Mouse (Mus musculus) heart, embryonic 14.5 days (tissue): ENCODE measurements around the gene Snx29. TPM values are rescaled to one million over a fixed set of nuclear protein-coding genes. Genes with fewer than 3 reads are reported as not detected.

Experiments used
- ATAC-seq: fragments of 200-750 bp; cut with Nextera tagmentation; 2 replicates; pipeline ENCODE4 v1.8.0; 2017; ENCODE audit warnings: low read depth, moderate TSS enrichment; ENCODE audit not compliant: insufficient number of reproducible peaks, insufficient read depth, low FRiP score
- H3K27ac ChIP-seq, 2 experiments: fragments of 200-500 bp in 1 of 2; fragments of 300-500 bp in 1 of 2; sonication (generic) in 1 of 2; replicated peaks in 1 of 2; 2 replicates each; pipeline ENCODE4 v1.5.1; 2012 to 2014; ENCODE audit warnings: low read depth in 2 of 2, low read length in 2 of 2, control low read depth in 1 of 2, mild to moderate bottlenecking in 1 of 2, mixed read lengths in 1 of 2; ENCODE audit not compliant: control insufficient read depth in 1 of 2, insufficient read depth in 1 of 2
- H3K27me3 ChIP-seq: fragments of 300-500 bp; sonication (generic); 2 replicates; pipeline ENCODE4 v1.6.1; 2014; ENCODE audit warnings: mild to moderate bottlenecking, low read length, control low read depth; ENCODE audit not compliant: control insufficient read depth, insufficient read depth
- H3K36me3 ChIP-seq: fragments of 300-500 bp; sonication (generic); 2 replicates; pipeline ENCODE4 v1.6.1; 2014; ENCODE audit warnings: mild to moderate bottlenecking, control low read depth, low read length, mixed read lengths; ENCODE audit not compliant: control insufficient read depth, insufficient read depth
- H3K4me1 ChIP-seq, 2 experiments: fragments of 200-500 bp in 1 of 2; fragments of 300-500 bp in 1 of 2; sonication (generic) in 1 of 2; 2 replicates each; pipeline ENCODE4 v1.6.1; 2012 to 2014; ENCODE audit warnings: low read length in 2 of 2, control low read depth in 1 of 2, mixed read lengths in 1 of 2; ENCODE audit not compliant: control insufficient read depth in 2 of 2, insufficient read depth in 2 of 2
- H3K4me2 ChIP-seq: fragments of 300-500 bp; sonication (generic); 2 replicates; pipeline ENCODE4 v1.6.1; 2014; ENCODE audit warnings: mild to moderate bottlenecking, low read length
- H3K4me3 ChIP-seq, 2 experiments: fragments of 200-500 bp in 1 of 2; fragments of 300-500 bp in 1 of 2; sonication (generic) in 1 of 2; 2 replicates each; pipeline ENCODE4 v1.5.1; 2012 to 2014; ENCODE audit warnings: low read length in 2 of 2, mild to moderate bottlenecking in 2 of 2, control low read depth in 1 of 2, low read depth in 1 of 2, moderate library complexity in 1 of 2; ENCODE audit not compliant: control insufficient read depth in 1 of 2, insufficient read depth in 1 of 2
- H3K9ac ChIP-seq: fragments of 300-500 bp; sonication (generic); 2 replicates; pipeline ENCODE4 v1.6.1; 2014; ENCODE audit warnings: mild to moderate bottlenecking, low read length
- H3K9me3 ChIP-seq: fragments of 300-500 bp; sonication (generic); 2 replicates; pipeline ENCODE4 v1.6.1; 2016; ENCODE audit warnings: low read length, control low read depth; ENCODE audit not compliant: control insufficient read depth
- WGBS: fragments of 180-500 bp; shearing (Covaris S2); extraction: QIAGEN DNeasy Blood & Tissue Kit; methylation state at CpG from one replicate; pipeline ENCODE4 v1.1.7; 2014; 5-methylcytosine and 5-hydroxymethylcytosine counted together
- polyA plus RNA-seq: library from polyadenylated mRNA; unstranded; fragments of >200 nt; fragmentation: Nextera tagmentation; extraction: Ambion mirVana; gene quantifications from 2 replicates; pipeline ENCODE4 v1.2.1, GENCODE M21; 2014

Gene Snx29
- polyA plus RNA-seq, 1 experiment from 2014 or later = 7.7 TPM

GRCm38 (mm10) chr16:11396570-11396969 lies 73.9 kb downstream of the Snx29 start:
- Histone ChIP-seq H3K4me3 (no peak overlapping the region), H3K27me3 (no peaks in the 10 kb centered on the region), H3K9ac (no peak overlapping the region), H3K4me2 (no peak overlapping the region), H3K36me3 (0 out of 2 replicates have a peak, but pooled peaks cover 3% of the 10 kb centered on the region), H3K4me1 (no peaks in the 10 kb centered on the region), H3K9me3 (no peaks in the 10 kb centered on the region), H3K27ac (no peak overlapping the region)
- WGBS = 63% methylated on average over 2 of the region's 2 CpGs
- ATAC-seq = no peak

- Histone ChIP-seq H3K27me3 (no peaks in the 10 kb centered on the region), H3K4me2 (no peak overlapping the region), H3K9ac (no peak overlapping the region), H3K36me3 (peaks cover 9% of the 10 kb centered on the region; the same call in 1 of the 2 replicates), H3K9me3 (no peaks in the 10 kb centered on the region), H3K4me1 (no peaks in the 10 kb centered on the region), H3K27ac (no peak overlapping the region), H3K4me3 (no peak overlapping the region)
- no peak for ATAC-seq
- 85% methylated on average over 4 of the region's 4 CpGs for WGBS
Observed at GRCm38 (mm10) chr16:11399386-11399785, 76.7 kb downstream of the Snx29 start.

- Histone ChIP-seq H3K9me3 (no peaks in the 10 kb centered on the region), H3K9ac (no peak overlapping the region), H3K27me3 (no peaks in the 10 kb centered on the region), H3K4me1 (no peaks in the 10 kb centered on the region), H3K4me2 (no peak overlapping the region), H3K4me3 (no peak overlapping the region), H3K27ac (no peak overlapping the region), H3K36me3 (peaks cover 9% of the 10 kb centered on the region; the same call in 1 of the 2 replicates)
- WGBS = 85% methylated on average over 6 of the region's 6 CpGs
- no peak for ATAC-seq
Observed at GRCm38 (mm10) chr16:11399845-11400565, 77.3 kb downstream of the Snx29 start.

GRCm38 (mm10) chr16:11400936-11401335 lies 78.2 kb downstream of the Snx29 start:
- H3K4me1 ChIP-seq = no peaks in the 10 kb centered on the region
- no peak overlapping the region for H3K9ac ChIP-seq
- no peaks in the 10 kb centered on the region for H3K9me3 ChIP-seq
- peaks cover 9% of the 10 kb centered on the region; the same call in 1 of the 2 replicates for H3K36me3 ChIP-seq
- no peaks in the 10 kb centered on the region for H3K27me3 ChIP-seq
- WGBS = 58% methylated on average over 7 of the region's 7 CpGs
- no peak overlapping the region for H3K27ac ChIP-seq
- H3K4me3 ChIP-seq = no peak overlapping the region
- no peak for ATAC-seq
- no peak overlapping the region for H3K4me2 ChIP-seq

- Histone ChIP-seq H3K27ac (no peak overlapping the region), H3K4me3 (no peak overlapping the region), H3K9ac (no peak overlapping the region), H3K4me1 (peaks cover 2 to 5% of the 10 kb centered on the region in 2 experiments; a peak in 2 of 4 replicates), H3K9me3 (no peaks in the 10 kb centered on the region), H3K36me3 (peaks cover 9% of the 10 kb centered on the region; the same call in 1 of the 2 replicates), H3K4me2 (no peak overlapping the region), H3K27me3 (no peaks in the 10 kb centered on the region)
- ATAC-seq = no peak
- 70% methylated on average over 3 of the region's 3 CpGs for WGBS
Observed at GRCm38 (mm10) chr16:11405193-11405592, 82.5 kb downstream of the Snx29 start.

GRCm38 (mm10) chr16:11406201-11406600 lies 83.5 kb downstream of the Snx29 start:
- H3K27ac ChIP-seq = no peak overlapping the region
- H3K9me3 ChIP-seq = no peaks in the 10 kb centered on the region
- H3K4me1 ChIP-seq = peaks cover 2 to 5% of the 10 kb centered on the region in 2 experiments; a peak in 2 of 4 replicates
- H3K27me3 ChIP-seq = no peaks in the 10 kb centered on the region
- no peak overlapping the region for H3K9ac ChIP-seq
- 91% methylated on average over 5 of the region's 5 CpGs for WGBS
- H3K4me2 ChIP-seq = no peak overlapping the region
- ATAC-seq = no peak
- no peak overlapping the region for H3K4me3 ChIP-seq
- peaks cover 6% of the 10 kb centered on the region; the same call in 1 of the 2 replicates for H3K36me3 ChIP-seq

- WGBS = 77% methylated on average over 9 of the region's 9 CpGs
- no peaks in the 10 kb centered on the region for H3K9me3 ChIP-seq
- H3K27ac ChIP-seq = no peak overlapping the region
- H3K9ac ChIP-seq = no peak overlapping the region
- H3K4me1 ChIP-seq = peaks cover 2 to 5% of the 10 kb centered on the region in 2 experiments; a peak in 2 of 4 replicates
- H3K4me3 ChIP-seq = no peak overlapping the region
- ATAC-seq = no peak
- no peaks in the 10 kb centered on the region for H3K27me3 ChIP-seq
- no peak overlapping the region for H3K4me2 ChIP-seq
- H3K36me3 ChIP-seq = peaks cover 6% of the 10 kb centered on the region; the same call in 1 of the 2 replicates
Observed at GRCm38 (mm10) chr16:11406622-11407021, 83.9 kb downstream of the Snx29 start.
